Comparison of ENCODE assay signal across 19 mouse cellular contexts in genomic region chrX:168904086-168904485, GRCm38 (mm10).
DNase-seq lines count a peak whose midpoint lies in the region; ATAC-seq and TF ChIP-seq lines count a peak whose summit lies in the region.
"Had no signal": no experiment of that assay in that cellular context is flagged by ENCODE, and none has a peak within 500 bp of the region (broad histone marks: within the 10 kb centered on the region; RNA-seq: fewer than 3 reads in every experiment).

No protein-coding gene starts in this region.

- ATAC-seq in kidney, postnatal 0 days (replicated peaks; ENCODE audit: low FRiP score, low read depth), result no peak

- no peak overlapping the region for H3K9ac ChIP-seq in kidney, postnatal 0 days (ENCODE audit: low read depth, low read length)
- H3K9ac ChIP-seq: forebrain, embryonic 12.5 days; neural tube, embryonic 12.5 days had no signal

- no peaks in the 10 kb centered on the region for H3K36me3 ChIP-seq in kidney, postnatal 0 days (ENCODE audit: insufficient read depth, low read length)
- H3K36me3 ChIP-seq: forebrain, embryonic 12.5 days; hindbrain, embryonic 10.5 days; neural tube, embryonic 12.5 days had no signal

- no peak overlapping the region for H3K27ac ChIP-seq in kidney, postnatal 0 days
- H3K27ac ChIP-seq: forebrain, embryonic 12.5 days; hindbrain, embryonic 10.5 days; macrophage; neural tube, embryonic 12.5 days had no signal

- H3K9me3 ChIP-seq in kidney, postnatal 0 days (replicated peaks; ENCODE audit: low read length), result no peaks in the 10 kb centered on the region
- H3K9me3 ChIP-seq: forebrain, embryonic 12.5 days; hindbrain, embryonic 10.5 days; neural tube, embryonic 12.5 days had no signal

- no peak overlapping the region for H3K4me2 ChIP-seq in kidney, postnatal 0 days (ENCODE audit: low read length)
- H3K4me2 ChIP-seq: forebrain, embryonic 12.5 days; midbrain, embryonic 11.5 days; neural tube, embryonic 12.5 days had no signal

- WGBS in kidney, postnatal 0 days, result 75% methylated on average over 3 of the region's 3 CpGs

- no peak for TF ChIP-seq CTCF in kidney, postnatal 0 days (IDR thresholded peaks at IDR 0.05; ENCODE audit: low read depth)

- H3K27me3 ChIP-seq in kidney, postnatal 0 days (ENCODE audit: insufficient read depth, low read length), result no peaks in the 10 kb centered on the region
- H3K27me3 ChIP-seq: neural tube, embryonic 12.5 days had no signal

- DNase-seq in kidney, postnatal 0 days (ENCODE audit: low spot score), result peak; percentile 3
- DNase-seq in kidney, postnatal 36 days, result no peak
- peak; percentile 9 to 35 for DNase-seq in lung, adult 18-20 months
- peak; percentile 24 for DNase-seq in lung, postnatal 14 days
- DNase-seq in embryo, embryonic 10 days (ENCODE audit: low spot score), result no peak
- no peak for DNase-seq in thymus, postnatal 10 days (ENCODE audit: low spot score in 2 of 2)
- no peak for DNase-seq in urinary bladder, postnatal 10 days (ENCODE audit: low spot score)
- DNase-seq: B cell, adult 2 months; cerebellum, adult 8-10 months; embryo, embryonic 11 days; gastrocnemius, postnatal 10 days; kidney, adult 18-20 months; kidney, postnatal 14 days; thymus, postnatal 36 days had no signal

- no peak overlapping the region for H3K4me3 ChIP-seq in kidney, postnatal 0 days (replicated peaks; ENCODE audit: low read depth, low read length)
- H3K4me3 ChIP-seq: forebrain, embryonic 12.5 days; hindbrain, embryonic 10.5 days; neural tube, embryonic 12.5 days had no signal

- no peaks in the 10 kb centered on the region for H3K4me1 ChIP-seq in kidney, postnatal 0 days (replicated peaks; ENCODE audit: insufficient read depth, low read length)
- H3K4me1 ChIP-seq: forebrain, embryonic 12.5 days; hindbrain, embryonic 10.5 days; neural tube, embryonic 12.5 days had no signal

Comparison
In these comparisons a context has a peak if more than half of its experiments do, and no peak if none do; other contexts are left out.
1. DNase-seq: peak in kidney, postnatal 0 days (single experiment), lung, adult 18-20 months (2 of 2) and lung, postnatal 14 days (single experiment); none in kidney, postnatal 36 days (0 of 2), embryo, embryonic 10 days (single experiment), thymus, postnatal 10 days (0 of 2) and urinary bladder, postnatal 10 days (single experiment).